Mouse (Mus musculus) heart, adult 2 months (tissue): ENCODE measurements at regions not wholly inside any gene's neighbourhood (a gene's known extent, or its start where the extent isn't known, plus 50 kb on each side); places are given as distances from the start of the nearest gene placed in this dataset.

Source experiments
- DNase-seq, 2 experiments: peaks; one replicate each; pipeline ENCODE4 v3.0.0; 2021
- H3K27ac ChIP-seq: fragments of 200-600 bp; 2 replicates; pipeline ENCODE4 v1.8.1; 2022
- H3K27me3 ChIP-seq: fragments of 200-500 bp; 2 replicates; pipeline ENCODE4 v1.6.1; 2012; ENCODE audit warnings: mild to moderate bottlenecking, low read length, inconsistent platforms, mixed read lengths; ENCODE audit not compliant: control insufficient read depth, insufficient read depth
- H3K36me3 ChIP-seq: fragments of 200-500 bp; 2 replicates; pipeline ENCODE4 v1.6.1; 2012; ENCODE audit warnings: low read length, inconsistent platforms; ENCODE audit not compliant: control insufficient read depth, insufficient read depth
- H3K4me1 ChIP-seq: fragments of 200-500 bp; 2 replicates; pipeline ENCODE4 v1.6.1; 2011; ENCODE audit warnings: low read length; ENCODE audit not compliant: control insufficient read depth, insufficient read depth
- H3K4me3 ChIP-seq: fragments of 200-600 bp; 2 replicates; pipeline ENCODE4 v1.8.1; 2022
- H3K79me2 ChIP-seq: fragments of 200-500 bp; replicated peaks from 2 replicates; pipeline ENCODE4 v1.6.1; 2012; ENCODE audit warnings: mild to moderate bottlenecking, inconsistent platforms, low read length, moderate library complexity, mixed read lengths; ENCODE audit not compliant: control insufficient read depth, insufficient read depth
- H3K9ac ChIP-seq: fragments of 200-500 bp; 2 replicates; pipeline ENCODE4 v1.6.1; 2012; ENCODE audit warnings: low read depth, mild to moderate bottlenecking, control low read depth, inconsistent platforms, low read length, mixed read lengths
- CTCF ChIP-seq: fragments of 200-600 bp; IDR thresholded peaks from 2 replicates; pipeline ENCODE4 v1.8.1; 2022; ENCODE audit warnings: antibody characterized with exemption, mild to moderate bottlenecking, moderate library complexity
- EP300 ChIP-seq: fragments of 200-500 bp; IDR thresholded peaks from 2 replicates; pipeline ENCODE4 v1.6.1; 2011; ENCODE audit warnings: low read depth, low read length, control low read depth; ENCODE audit not compliant: insufficient read depth
- POLR2A ChIP-seq: fragments of 200-500 bp; IDR thresholded peaks from 2 replicates; pipeline ENCODE4 v1.6.1; 2011; ENCODE audit warnings: mild to moderate bottlenecking, low read depth, low read length, control low read depth; ENCODE audit not compliant: insufficient read depth
- WGBS: fragments of 180-500 bp; shearing (Covaris S2); methylation state at CpG from one replicate; pipeline ENCODE4 v1.1.7; 2018; 5-methylcytosine and 5-hydroxymethylcytosine counted together
- intact Hi-C: fragments of 180-260 bp; cut with DNase I; formaldehyde crosslinking; loops from one replicate; pipeline ENCODE4 v1.15.1; 2025

DNA sequence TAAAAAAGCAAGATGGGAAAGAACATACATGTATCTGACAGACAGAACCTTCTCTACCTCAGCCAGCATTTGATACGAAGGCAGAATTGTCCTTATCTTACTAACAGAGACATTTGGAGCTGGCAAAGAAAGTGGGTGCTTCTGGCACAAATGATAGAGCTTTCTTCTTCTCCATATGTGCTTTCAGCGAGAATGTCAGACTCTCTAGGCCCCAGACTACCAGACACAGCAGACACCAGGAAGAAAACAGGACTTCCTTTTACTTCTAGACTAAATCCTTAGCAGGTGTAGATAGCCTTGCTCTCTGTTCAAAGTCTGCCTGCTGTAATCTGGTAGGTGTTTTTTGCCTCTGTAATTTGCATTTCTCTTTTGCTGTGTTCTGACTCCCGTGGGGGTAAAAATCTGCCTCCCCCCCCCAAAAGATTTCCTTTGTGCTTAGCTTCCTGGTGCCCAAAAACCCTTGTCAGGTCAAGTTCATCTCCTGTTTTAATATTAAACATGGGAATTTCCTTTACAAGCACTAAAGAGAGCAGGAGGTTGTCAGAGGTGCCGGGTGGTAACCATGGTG is 74.7 kb upstream of the Pmfbp1 start:
- TF ChIP-seq POLR2A (no peak), EP300 (no peak), CTCF (no peak)
- Histone ChIP-seq H3K79me2 (no peaks in the 10 kb centered on the region), H3K27me3 (no peaks in the 10 kb centered on the region), H3K4me3 (no peak overlapping the region), H3K9ac (no peak overlapping the region), H3K36me3 (no peaks in the 10 kb centered on the region), H3K4me1 (no peaks in the 10 kb centered on the region), H3K27ac (no peak overlapping the region)
- WGBS: 38% methylated on average over 4 of the region's 4 CpGs
- no peak for DNase-seq
- intact Hi-C loops: no loop called here

- TF ChIP-seq EP300 (no peak), POLR2A (no peak), CTCF (no peak)
- H3K27ac ChIP-seq: no peak overlapping the region
- 45% methylated on average over 5 of the region's 5 CpGs for WGBS
Measured at GRCm38 (mm10) chr8:109424004-109424403, 69.8 kb upstream of the Pmfbp1 start.

GRCm38 (mm10) chr8:109428551-109428950 is 65.3 kb upstream of the Pmfbp1 start:
- no peak for DNase-seq
- Histone ChIP-seq H3K4me1 (no peaks in the 10 kb centered on the region), H3K27ac (no peak overlapping the region), H3K27me3 (no peaks in the 10 kb centered on the region), H3K9ac (no peak overlapping the region), H3K36me3 (no peaks in the 10 kb centered on the region), H3K4me3 (no peak overlapping the region), H3K79me2 (no peaks in the 10 kb centered on the region)
- intact Hi-C loops: no loop called here
- TF ChIP-seq CTCF: no peak
- no peak for TF ChIP-seq EP300
- no peak for TF ChIP-seq POLR2A
- 76% methylated on average over 9 of the region's 9 CpGs for WGBS

More at GRCm38 (mm10) chr8:109424004-109424403, 69.8 kb upstream of the Pmfbp1 start:
- H3K9ac ChIP-seq: no peak overlapping the region
- H3K27me3 ChIP-seq: no peaks in the 10 kb centered on the region
- no peak for DNase-seq
- no peak overlapping the region for H3K4me3 ChIP-seq
- H3K36me3 ChIP-seq: no peaks in the 10 kb centered on the region
- intact Hi-C loops: no loop called here
- H3K79me2 ChIP-seq: no peaks in the 10 kb centered on the region
- no peaks in the 10 kb centered on the region for H3K4me1 ChIP-seq

- Histone ChIP-seq H3K27ac (no peak overlapping the region), H3K4me3 (no peak overlapping the region), H3K79me2 (no peaks in the 10 kb centered on the region), H3K27me3 (no peaks in the 10 kb centered on the region), H3K4me1 (no peaks in the 10 kb centered on the region), H3K36me3 (no peaks in the 10 kb centered on the region), H3K9ac (no peak overlapping the region)
- 85% methylated on average over 12 of the region's 12 CpGs for WGBS
- DNase-seq: no peak
- no peak for TF ChIP-seq POLR2A
- TF ChIP-seq CTCF: no peak
- TF ChIP-seq EP300: no peak
- intact Hi-C loops: no loop called here
Measured at GRCm38 (mm10) chr8:109434538-109434937, 59.3 kb upstream of the Pmfbp1 start.

DNA sequence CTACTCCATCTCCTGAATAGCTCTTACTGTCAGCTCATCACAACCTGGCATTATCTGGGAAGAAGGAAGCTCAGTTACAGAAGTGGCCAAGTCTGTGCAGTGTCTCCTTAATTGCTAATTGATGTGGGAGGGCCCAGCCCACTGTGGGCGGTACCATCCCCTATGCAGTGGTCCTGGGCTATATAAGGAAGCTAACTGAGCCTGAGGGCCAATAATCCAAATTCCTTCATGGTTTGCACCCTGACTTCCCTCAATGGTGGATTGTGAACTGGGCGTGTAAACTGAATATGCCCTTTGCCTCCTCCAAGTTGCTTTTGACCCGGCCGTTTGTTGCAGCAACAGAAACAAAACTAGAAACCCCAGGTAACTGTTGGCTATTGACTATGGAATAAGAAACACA is 57.8 kb upstream of the Pmfbp1 start:
- H3K4me3 ChIP-seq: no peak overlapping the region
- TF ChIP-seq POLR2A: no peak
- TF ChIP-seq EP300: no peak
- no peak for TF ChIP-seq CTCF
- no peaks in the 10 kb centered on the region for H3K79me2 ChIP-seq
- intact Hi-C loops: no loop called here
- DNase-seq: no peak
- 89% methylated on average over 4 of the region's 4 CpGs for WGBS
- no peaks in the 10 kb centered on the region for H3K36me3 ChIP-seq
- H3K4me1 ChIP-seq: no peaks in the 10 kb centered on the region
- H3K27ac ChIP-seq: no peak overlapping the region
- no peak overlapping the region for H3K9ac ChIP-seq
- H3K27me3 ChIP-seq: no peaks in the 10 kb centered on the region

DNA sequence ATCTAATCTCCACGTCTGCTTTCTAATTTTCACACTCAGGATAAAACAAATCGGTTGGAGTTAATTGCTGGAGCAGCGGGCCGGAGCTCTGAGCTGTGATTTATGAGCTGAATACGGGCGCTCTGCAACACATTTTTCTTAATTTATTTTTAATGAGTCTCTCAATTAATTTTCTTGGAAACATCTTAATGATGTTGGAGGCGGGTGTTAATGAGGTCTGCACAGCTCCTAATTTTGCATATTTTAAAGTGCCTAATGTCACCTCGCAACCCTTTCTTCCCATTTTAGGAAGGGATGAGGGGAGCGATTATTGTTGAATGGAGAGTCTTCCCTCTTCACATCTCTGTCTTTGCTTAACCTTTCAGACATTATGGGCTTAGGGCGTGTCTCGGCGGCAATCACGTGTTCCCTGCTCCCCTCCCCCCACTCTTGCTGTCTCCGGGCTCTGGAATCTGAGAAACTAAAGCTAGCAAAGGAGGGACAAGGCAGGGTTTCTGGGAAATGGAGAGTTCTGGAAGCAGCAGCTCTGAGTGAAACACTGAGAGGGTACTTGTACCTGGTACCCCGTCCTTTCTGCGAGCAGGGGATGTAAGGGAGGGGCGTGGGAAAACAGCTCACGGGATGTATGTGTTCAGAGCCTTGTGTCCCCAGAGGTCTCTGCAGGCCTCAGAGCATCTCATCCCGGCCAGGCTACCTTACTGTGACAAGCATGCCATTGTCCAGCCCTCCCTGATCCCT is 56.8 kb upstream of the Pmfbp1 start:
- Histone ChIP-seq H3K4me3 (no peak overlapping the region), H3K36me3 (no peaks in the 10 kb centered on the region), H3K9ac (no peak overlapping the region), H3K27ac (no peak overlapping the region), H3K4me1 (no peaks in the 10 kb centered on the region), H3K79me2 (no peaks in the 10 kb centered on the region), H3K27me3 (no peaks in the 10 kb centered on the region)
- WGBS: 53% methylated on average over 19 of the region's 19 CpGs
- no peak for TF ChIP-seq CTCF
- TF ChIP-seq EP300: no peak
- no peak for TF ChIP-seq POLR2A
- intact Hi-C loops: no loop called here
- DNase-seq: no peak
